Mouse (Mus musculus): ENCODE results near the gene Ces3b. TPM values are rescaled to one million over a fixed set of nuclear protein-coding genes. Genes with fewer than 3 reads are reported as not detected.

Ces3b gene
- polyA plus RNA-seq, 1 experiment, result 0.19 TPM

Other genes starting within 250 kb of the Ces3b start
- gene Ces2c, start 236.7 kb upstream of the Ces3b start, polyA plus RNA-seq (2012; rRNA removed), result 0.39 and 0.43 TPM in 2 replicates
- gene Ces2e, start 157.5 kb upstream of the Ces3b start, polyA plus RNA-seq (2012; rRNA removed), result 3.7 and 4.1 TPM in 2 replicates
- 0.34 and 0.54 TPM in 2 replicates for gene Ces2f, start 136.4 kb upstream of the Ces3b start, polyA plus RNA-seq (2012; rRNA removed)
- gene Ces2g, start 122.0 kb upstream of the Ces3b start, polyA plus RNA-seq (2012; rRNA removed), result 4.6 and 4.7 TPM in 2 replicates
- gene Ces2h, start 82.9 kb upstream of the Ces3b start, polyA plus RNA-seq (2012; rRNA removed), result not detected in 2 replicates
- 0.62 TPM in 1 of 2 replicates, not detected in the other for gene Ces3a, start 35.2 kb upstream of the Ces3b start, polyA plus RNA-seq (2012; rRNA removed)
- 0.04 and 0.06 TPM in 2 replicates for gene Ces4a, start 48.0 kb downstream of the Ces3b start, polyA plus RNA-seq (2012; rRNA removed)
- gene Cbfb, start 86.9 kb downstream of the Ces3b start, polyA plus RNA-seq (2012; rRNA removed), result 7.8 and 15.8 TPM in 2 replicates
- 19.6 and 23.2 TPM in 2 replicates for gene D230025D16Rik, start 141.4 kb downstream of the Ces3b start, polyA plus RNA-seq (2012; rRNA removed)
- 10.7 and 12.1 TPM in 2 replicates for gene B3gnt9, start 171.4 kb downstream of the Ces3b start, polyA plus RNA-seq (2012; rRNA removed)
- gene Tradd, start 180.9 kb downstream of the Ces3b start, polyA plus RNA-seq (2012; rRNA removed), result 11.6 and 12.4 TPM in 2 replicates
- gene Fbxl8, start 180.9 kb downstream of the Ces3b start, polyA plus RNA-seq (2012; rRNA removed), result 6.5 and 7.6 TPM in 2 replicates
- 1.6 and 2.0 TPM in 2 replicates for gene Hsf4, start 186.0 kb downstream of the Ces3b start, polyA plus RNA-seq (2012; rRNA removed)
- 5.9 and 8.6 TPM in 2 replicates for gene Nol3, start 192.4 kb downstream of the Ces3b start, polyA plus RNA-seq (2012; rRNA removed)
- 5.3 and 5.4 TPM in 2 replicates for gene 4931428F04Rik, start 206.1 kb downstream of the Ces3b start, polyA plus RNA-seq (2012; rRNA removed)
- gene Exoc3l, start 212.3 kb downstream of the Ces3b start, polyA plus RNA-seq (2012; rRNA removed), result 6.3 and 9.6 TPM in 2 replicates
- 83.7 and 88.9 TPM in 2 replicates for gene E2f4, start 213.9 kb downstream of the Ces3b start, polyA plus RNA-seq (2012; rRNA removed)
- gene Elmo3, start 221.8 kb downstream of the Ces3b start, polyA plus RNA-seq (2012; rRNA removed), result 39.3 and 39.9 TPM in 2 replicates
- gene Lrrc29, start 242.5 kb downstream of the Ces3b start, polyA plus RNA-seq (2012; rRNA removed), result 11.5 and 12.6 TPM in 2 replicates
- gene Tmem208, start 242.6 kb downstream of the Ces3b start, polyA plus RNA-seq (2012; rRNA removed), result 74.9 and 103 TPM in 2 replicates